Mouse (Mus musculus): ENCODE results near the gene Mapk8ip2. TPM values are rescaled to one million over a fixed set of nuclear protein-coding genes. Genes with fewer than 3 reads are reported as not detected.

Mapk8ip2 gene
- polyA plus RNA-seq, 1 experiment from 2014 or later, result 0.41 TPM

Other genes starting within 250 kb of the Mapk8ip2 start
- 21.9 and 22.9 TPM in 2 replicates for gene Ppp6r2, start 242.4 kb upstream of the Mapk8ip2 start, polyA plus RNA-seq (2014; fragmentation: Nextera tagmentation; extraction: Ambion mirVana)
- gene Sbf1, start 138.6 kb upstream of the Mapk8ip2 start, polyA plus RNA-seq (2014; fragmentation: Nextera tagmentation; extraction: Ambion mirVana), result 38.2 and 45.1 TPM in 2 replicates
- 0.20 and 0.40 TPM in 2 replicates for gene Adm2, start 131.2 kb upstream of the Mapk8ip2 start, polyA plus RNA-seq (2014; fragmentation: Nextera tagmentation; extraction: Ambion mirVana)
- not detected in 2 replicates for gene Miox, start 119.5 kb upstream of the Mapk8ip2 start, polyA plus RNA-seq (2014; fragmentation: Nextera tagmentation; extraction: Ambion mirVana)
- gene Lmf2, start 98.3 kb upstream of the Mapk8ip2 start, polyA plus RNA-seq (2014; fragmentation: Nextera tagmentation; extraction: Ambion mirVana), result 33.5 and 36.2 TPM in 2 replicates
- gene Ncaph2, start 98.2 kb upstream of the Mapk8ip2 start, polyA plus RNA-seq (2014; fragmentation: Nextera tagmentation; extraction: Ambion mirVana), result 95.0 and 97.6 TPM in 2 replicates
- 7.9 and 9.4 TPM in 2 replicates for gene Sco2, start 80.1 kb upstream of the Mapk8ip2 start, polyA plus RNA-seq (2014; fragmentation: Nextera tagmentation; extraction: Ambion mirVana)
- gene Tymp, start 76.9 kb upstream of the Mapk8ip2 start, polyA plus RNA-seq (2014; fragmentation: Nextera tagmentation; extraction: Ambion mirVana), result 1.2 and 1.6 TPM in 2 replicates
- gene Odf3b, start 74.6 kb upstream of the Mapk8ip2 start, polyA plus RNA-seq (2014; fragmentation: Nextera tagmentation; extraction: Ambion mirVana), result 0.36 and 0.76 TPM in 2 replicates
- gene Klhdc7b, start 69.0 kb upstream of the Mapk8ip2 start, polyA plus RNA-seq (2014; fragmentation: Nextera tagmentation; extraction: Ambion mirVana), result not detected in 2 replicates
- gene Syce3, start 43.4 kb upstream of the Mapk8ip2 start, polyA plus RNA-seq (2014; fragmentation: Nextera tagmentation; extraction: Ambion mirVana), result not detected in 2 replicates
- 190 and 218 TPM in 2 replicates for gene Cpt1b, start 28.1 kb upstream of the Mapk8ip2 start, polyA plus RNA-seq (2014; fragmentation: Nextera tagmentation; extraction: Ambion mirVana)
- 3.1 and 3.2 TPM in 2 replicates for gene C730034F03Rik, start 24.3 kb upstream of the Mapk8ip2 start, polyA plus RNA-seq (2014; fragmentation: Nextera tagmentation; extraction: Ambion mirVana)
- gene Gm44502, start 24.2 kb upstream of the Mapk8ip2 start, polyA plus RNA-seq (2014; fragmentation: Nextera tagmentation; extraction: Ambion mirVana), result 0.53 and 0.59 TPM in 2 replicates
- 68.9 and 75.0 TPM in 2 replicates for gene Chkb, start 24.0 kb upstream of the Mapk8ip2 start, polyA plus RNA-seq (2014; fragmentation: Nextera tagmentation; extraction: Ambion mirVana)
- gene Arsa, start 23.5 kb downstream of the Mapk8ip2 start, polyA plus RNA-seq (2014; fragmentation: Nextera tagmentation; extraction: Ambion mirVana), result 12.5 and 14.1 TPM in 2 replicates
- 2.2 and 2.4 TPM in 2 replicates for gene Shank3, start 45.7 kb downstream of the Mapk8ip2 start, polyA plus RNA-seq (2014; fragmentation: Nextera tagmentation; extraction: Ambion mirVana)
- gene Acr, start 114.4 kb downstream of the Mapk8ip2 start, polyA plus RNA-seq (2014; fragmentation: Nextera tagmentation; extraction: Ambion mirVana), result 0.39 and 0.49 TPM in 2 replicates
- 17.2 and 20.3 TPM in 2 replicates for gene Rabl2, start 138.0 kb downstream of the Mapk8ip2 start, polyA plus RNA-seq (2014; fragmentation: Nextera tagmentation; extraction: Ambion mirVana)